ENCODE assay signal across 8 mouse cellular contexts in genomic region chr13:23505662-23506345, GRCm38 (mm10). TPM values are rescaled to one million over a fixed set of nuclear protein-coding genes. Genes with fewer than 3 reads are reported as not detected.
DNase-seq lines count a peak whose midpoint lies in the region; ATAC-seq and TF ChIP-seq lines count a peak whose summit lies in the region.

No protein-coding gene starts in this region.

- no peak for DNase-seq in lung, adult 2 months
- no peak for DNase-seq in liver, adult 2 months (ENCODE audit: extremely low read depth, low read depth, low spot score)
- no peak for DNase-seq in stomach, postnatal 0 days (ENCODE audit: low spot score)
- DNase-seq in cerebellum, adult 2 months = no peak
- DNase-seq in layer of hippocampus, postnatal 14 days (ENCODE audit: low spot score in 2 of 2) = no peak
- no peak for DNase-seq in gastrocnemius, postnatal 36 days

- no peaks in the 10 kb centered on the region for H3K27me3 ChIP-seq in lung, embryonic 16.5 days (ENCODE audit: control insufficient read depth, insufficient read depth, low read depth, low read length)
- H3K27me3 ChIP-seq in embryonic facial prominence, embryonic 15.5 days = no peaks in the 10 kb centered on the region
- no peaks in the 10 kb centered on the region for H3K27me3 ChIP-seq in liver, adult 2 months (ENCODE audit: control insufficient read depth, insufficient read depth, low read length)
- no peaks in the 10 kb centered on the region for H3K27me3 ChIP-seq in stomach, postnatal 0 days (ENCODE audit: control insufficient read depth, insufficient read depth, low read length)
- H3K27me3 ChIP-seq in cerebellum, adult 2 months (ENCODE audit: control insufficient read depth, insufficient read depth, low read length) = no peaks in the 10 kb centered on the region

- no peak for ATAC-seq in lung, embryonic 16.5 days (ENCODE audit: low read depth)
- ATAC-seq in embryonic facial prominence, embryonic 15.5 days (ENCODE audit: insufficient number of reproducible peaks, low FRiP score, low TSS enrichment, low read depth) = no peak
- ATAC-seq in stomach, postnatal 0 days (ENCODE audit: low FRiP score, low TSS enrichment) = no peak

- H3K9me3 ChIP-seq in lung, embryonic 16.5 days (ENCODE audit: control insufficient read depth, low read length) = no peaks in the 10 kb centered on the region
- no peaks in the 10 kb centered on the region for H3K9me3 ChIP-seq in embryonic facial prominence, embryonic 15.5 days (replicated peaks)
- H3K9me3 ChIP-seq in stomach, postnatal 0 days (ENCODE audit: control insufficient read depth, low read length) = no peaks in the 10 kb centered on the region

- H3K9ac ChIP-seq in lung, embryonic 16.5 days (ENCODE audit: low read length) = peak overlapping the region; percentile 49
- no peak overlapping the region for H3K9ac ChIP-seq in embryonic facial prominence, embryonic 15.5 days
- peak overlapping the region; percentile 34; the same call in 1 of the 2 replicates for H3K9ac ChIP-seq in liver, adult 2 months (ENCODE audit: low read depth, low read length)
- no peak overlapping the region for H3K9ac ChIP-seq in stomach, postnatal 0 days (ENCODE audit: low read length)

- intact Hi-C loops in gastrocnemius, postnatal 36 days (cut with DNase I) = no loop called here

- H3K4me3 ChIP-seq in lung, embryonic 16.5 days (ENCODE audit: low read length) = peak overlapping the region; percentile 30; the same call in 1 of the 2 replicates
- H3K4me3 ChIP-seq in lung, adult 2 months (replicated peaks; ENCODE audit: extremely low read depth, low read depth, low read length) = no peak overlapping the region
- peak overlapping the region; percentile 26 for H3K4me3 ChIP-seq in embryonic facial prominence, embryonic 15.5 days (replicated peaks)
- H3K4me3 ChIP-seq in liver, adult 2 months (ENCODE audit: insufficient read depth, low read depth, low read length) = peak overlapping the region; percentile 60
- no peak overlapping the region for H3K4me3 ChIP-seq in stomach, postnatal 0 days (ENCODE audit: low read depth, low read length)
- no peak overlapping the region for H3K4me3 ChIP-seq in cerebellum, adult 2 months (replicated peaks; ENCODE audit: insufficient read depth, low read depth, low read length)

- no peaks in the 10 kb centered on the region for H3K79me2 ChIP-seq in liver, adult 2 months (ENCODE audit: control insufficient read depth, insufficient read depth, low read length)

- H3K4me2 ChIP-seq in lung, embryonic 16.5 days (ENCODE audit: low read depth, low read length) = peak overlapping the region; percentile 54
- H3K4me2 ChIP-seq in embryonic facial prominence, embryonic 15.5 days (replicated peaks) = peak overlapping the region; percentile 48
- peak overlapping the region; percentile 30 for H3K4me2 ChIP-seq in stomach, postnatal 0 days (replicated peaks; ENCODE audit: low read depth)

- peaks cover 15% of the 10 kb centered on the region for H3K4me1 ChIP-seq in lung, embryonic 16.5 days (replicated peaks; ENCODE audit: control insufficient read depth, insufficient read depth, low read length)
- no peaks in the 10 kb centered on the region for H3K4me1 ChIP-seq in lung, adult 2 months (ENCODE audit: control insufficient read depth, insufficient read depth, low read length)
- peaks cover 17% of the 10 kb centered on the region; the same call in 1 of the 2 replicates for H3K4me1 ChIP-seq in embryonic facial prominence, embryonic 15.5 days
- H3K4me1 ChIP-seq in liver, adult 2 months (ENCODE audit: control insufficient read depth, insufficient read depth, low read length) = no peaks in the 10 kb centered on the region; the same call in 1 of the 2 replicates
- no peaks in the 10 kb centered on the region for H3K4me1 ChIP-seq in stomach, postnatal 0 days (replicated peaks; ENCODE audit: control insufficient read depth, insufficient read depth)
- no peaks in the 10 kb centered on the region for H3K4me1 ChIP-seq in cerebellum, adult 2 months (ENCODE audit: control insufficient read depth, insufficient read depth, low read length)

- H3K36me3 ChIP-seq in lung, embryonic 16.5 days (ENCODE audit: control insufficient read depth, insufficient read depth, low read length) = no peaks in the 10 kb centered on the region
- H3K36me3 ChIP-seq in embryonic facial prominence, embryonic 15.5 days = no peaks in the 10 kb centered on the region
- H3K36me3 ChIP-seq in liver, adult 2 months (ENCODE audit: control insufficient read depth, insufficient read depth, low read length) = no peaks in the 10 kb centered on the region
- H3K36me3 ChIP-seq in stomach, postnatal 0 days (ENCODE audit: control insufficient read depth, insufficient read depth, low read length) = no peaks in the 10 kb centered on the region

- H3K27ac ChIP-seq in lung, embryonic 16.5 days (ENCODE audit: low read length) = no peak overlapping the region
- no peak overlapping the region for H3K27ac ChIP-seq in embryonic facial prominence, embryonic 15.5 days (replicated peaks)
- H3K27ac ChIP-seq in liver, adult 2 months (replicated peaks; ENCODE audit: insufficient read depth, low read depth, low read length) = no peak overlapping the region
- no peak overlapping the region for H3K27ac ChIP-seq in stomach, postnatal 0 days (replicated peaks)
- no peak overlapping the region for H3K27ac ChIP-seq in cerebellum, adult 2 months (ENCODE audit: insufficient read depth, low read length)

- TF ChIP-seq POLR2A in lung, adult 2 months (IDR thresholded peaks at IDR 0.05; ENCODE audit: borderline replicate concordance, extremely low read depth, low read depth, low read length) = no peak
- no peak for TF ChIP-seq POLR2A in liver, adult 2 months (IDR thresholded peaks at IDR 0.05; ENCODE audit: extremely low read depth, insufficient read depth, low read length)
- TF ChIP-seq POLR2A in cerebellum, adult 2 months (IDR thresholded peaks at IDR 0.05; ENCODE audit: borderline replicate concordance, insufficient read depth, low read length) = no peak

- TF ChIP-seq EP300 in stomach, postnatal 0 days (optimal IDR thresholded peaks at IDR 0.05) = no peak

- TF ChIP-seq CTCF in lung, adult 2 months (IDR thresholded peaks at IDR 0.05; ENCODE audit: insufficient read depth, low read length) = no peak
- TF ChIP-seq CTCF in liver, adult 2 months (IDR thresholded peaks at IDR 0.05; ENCODE audit: low read depth, low read length) = no peak
- no peak for TF ChIP-seq CTCF in stomach, postnatal 0 days (IDR thresholded peaks at IDR 0.05; ENCODE audit: low read depth)
- no peak for TF ChIP-seq CTCF in cerebellum, adult 2 months (IDR thresholded peaks at IDR 0.05; ENCODE audit: borderline replicate concordance, insufficient read depth, low read depth, low read length)

- 14% methylated on average over 14 of the region's 14 CpGs for WGBS in lung, embryonic 16.5 days
- WGBS in lung, adult 2 months = 50% methylated on average over 14 of the region's 14 CpGs
- WGBS in embryonic facial prominence, embryonic 15.5 days = 11% methylated on average over 14 of the region's 14 CpGs
- WGBS in liver, adult 2 months = 30% methylated on average over 14 of the region's 14 CpGs
- 32% methylated on average over 14 of the region's 14 CpGs for WGBS in stomach, postnatal 0 days
- 33% methylated on average over 14 of the region's 14 CpGs for whole genome bisulfite sequencing in cerebellum, adult 2 months

RNA-seq across cellular contexts. Expression of gene Btn2a2, which starts 17.1 kb away (rescaled TPM):
- 0.20 and 0.28 TPM in 2 replicates for polyA plus RNA-seq in lung, embryonic 16.5 days (2015; fragmentation: Nextera tagmentation; extraction: Ambion mirVana)
- not detected in 2 replicates for polyA plus RNA-seq in lung, adult 2 months (2012; rRNA removed)
- polyA plus RNA-seq in embryonic facial prominence, embryonic 15.5 days (2015; fragmentation: Nextera tagmentation; extraction: Ambion mirVana) = 0.55 and 0.65 TPM in 2 replicates
- not detected in 2 replicates for total RNA-seq in liver, adult 2 months (2014; rRNA removed)
- not detected in 2 replicates for polyA plus RNA-seq in liver, adult 2 months (2012; rRNA removed)
- 0.04 and 0.07 TPM in 2 replicates for polyA plus RNA-seq in stomach, postnatal 0 days (2015; fragmentation: Nextera tagmentation; extraction: Ambion mirVana)
- 0.20 and 0.21 TPM in 2 replicates for polyA plus RNA-seq in cerebellum, adult 2 months (2012; rRNA removed)
- 1 to 10 TPM in 1 of 2 experiments, under 1 TPM in 1; 0.58 to 1.0 TPM for total RNA-seq in layer of hippocampus, postnatal 14 days (2021)
- total RNA-seq in gastrocnemius, postnatal 36 days (2021) = not detected

RNA-seq across cellular contexts. Expression of gene Hist1h4h, which starts 25.0 kb away (rescaled TPM):
- polyA plus RNA-seq in lung, embryonic 16.5 days (2015; fragmentation: Nextera tagmentation; extraction: Ambion mirVana) = 4.3 and 8.4 TPM in 2 replicates
- 27.1 and 28.0 TPM in 2 replicates for polyA plus RNA-seq in lung, adult 2 months (2012; rRNA removed)
- polyA plus RNA-seq in embryonic facial prominence, embryonic 15.5 days (2015; fragmentation: Nextera tagmentation; extraction: Ambion mirVana) = 6.1 and 7.1 TPM in 2 replicates
- 706 and 873 TPM in 2 replicates for total RNA-seq in liver, adult 2 months (2014; rRNA removed)
- 8.5 and 26.7 TPM in 2 replicates for polyA plus RNA-seq in liver, adult 2 months (2012; rRNA removed)
- polyA plus RNA-seq in stomach, postnatal 0 days (2015; fragmentation: Nextera tagmentation; extraction: Ambion mirVana) = 13.7 and 18.3 TPM in 2 replicates
- 33.0 and 35.8 TPM in 2 replicates for polyA plus RNA-seq in cerebellum, adult 2 months (2012; rRNA removed)
- 100 to 1,000 TPM; 253 to 315 TPM for total RNA-seq in layer of hippocampus, postnatal 14 days (2021)
- 100 to 1,000 TPM; 130 to 153 TPM for total RNA-seq in gastrocnemius, postnatal 36 days (2021)

RNA-seq across cellular contexts. Expression of gene Hist1h2af, which starts 27.9 kb away (rescaled TPM):
- polyA plus RNA-seq in lung, embryonic 16.5 days (2015; fragmentation: Nextera tagmentation; extraction: Ambion mirVana) = 7.1 and 8.0 TPM in 2 replicates
- 28.7 and 47.1 TPM in 2 replicates for polyA plus RNA-seq in lung, adult 2 months (2012; rRNA removed)
- 2.7 and 3.4 TPM in 2 replicates for polyA plus RNA-seq in embryonic facial prominence, embryonic 15.5 days (2015; fragmentation: Nextera tagmentation; extraction: Ambion mirVana)
- total RNA-seq in liver, adult 2 months (2014; rRNA removed) = 9.2 and 13.4 TPM in 2 replicates
- 2.1 and 2.9 TPM in 2 replicates for polyA plus RNA-seq in liver, adult 2 months (2012; rRNA removed)
- polyA plus RNA-seq in stomach, postnatal 0 days (2015; fragmentation: Nextera tagmentation; extraction: Ambion mirVana) = 4.5 and 8.9 TPM in 2 replicates
- 0.60 and 2.4 TPM in 2 replicates for polyA plus RNA-seq in cerebellum, adult 2 months (2012; rRNA removed)
- 10 to 100 TPM; 23.4 to 33.5 TPM for total RNA-seq in layer of hippocampus, postnatal 14 days (2021)
- 10 to 100 TPM in 1 of 2 experiments, 1 to 10 TPM in 1; 7.7 to 11.5 TPM for total RNA-seq in gastrocnemius, postnatal 36 days (2021)

RNA-seq across cellular contexts. Expression of gene Hist1h3g, which starts 29.4 kb away (rescaled TPM):
- 5.6 and 6.2 TPM in 2 replicates for polyA plus RNA-seq in lung, embryonic 16.5 days (2015; fragmentation: Nextera tagmentation; extraction: Ambion mirVana)
- polyA plus RNA-seq in lung, adult 2 months (2012; rRNA removed) = 2.1 and 2.3 TPM in 2 replicates
- 3.2 and 5.3 TPM in 2 replicates for polyA plus RNA-seq in embryonic facial prominence, embryonic 15.5 days (2015; fragmentation: Nextera tagmentation; extraction: Ambion mirVana)
- total RNA-seq in liver, adult 2 months (2014; rRNA removed) = 5.6 and 12.9 TPM in 2 replicates
- 0.26 TPM in 1 of 2 replicates, not detected in the other for polyA plus RNA-seq in liver, adult 2 months (2012; rRNA removed)
- polyA plus RNA-seq in stomach, postnatal 0 days (2015; fragmentation: Nextera tagmentation; extraction: Ambion mirVana) = 2.3 and 3.4 TPM in 2 replicates
- 0.29 TPM in 1 of 2 replicates, not detected in the other for polyA plus RNA-seq in cerebellum, adult 2 months (2012; rRNA removed)
- total RNA-seq in layer of hippocampus, postnatal 14 days (2021) = 10 to 100 TPM in 1 of 2 experiments, 1 to 10 TPM in 1; 3.7 to 12.5 TPM
- 1 to 10 TPM; 2.8 to 5.0 TPM for total RNA-seq in gastrocnemius, postnatal 36 days (2021)

RNA-seq across cellular contexts. Expression of gene Hist1h2bh, which starts 37.4 kb away (rescaled TPM):
- 1.3 and 2.0 TPM in 2 replicates for polyA plus RNA-seq in lung, embryonic 16.5 days (2015; fragmentation: Nextera tagmentation; extraction: Ambion mirVana)
- 0.66 and 0.87 TPM in 2 replicates for polyA plus RNA-seq in lung, adult 2 months (2012; rRNA removed)
- 1.0 and 1.1 TPM in 2 replicates for polyA plus RNA-seq in embryonic facial prominence, embryonic 15.5 days (2015; fragmentation: Nextera tagmentation; extraction: Ambion mirVana)
- 1.3 and 1.5 TPM in 2 replicates for total RNA-seq in liver, adult 2 months (2014; rRNA removed)
- 0.07 and 0.09 TPM in 2 replicates for polyA plus RNA-seq in liver, adult 2 months (2012; rRNA removed)
- polyA plus RNA-seq in stomach, postnatal 0 days (2015; fragmentation: Nextera tagmentation; extraction: Ambion mirVana) = 0.30 and 0.62 TPM in 2 replicates
- polyA plus RNA-seq in cerebellum, adult 2 months (2012; rRNA removed) = 0.33 and 0.34 TPM in 2 replicates
- total RNA-seq in layer of hippocampus, postnatal 14 days (2021) = 1 to 10 TPM; 1.2 to 1.9 TPM
- total RNA-seq in gastrocnemius, postnatal 36 days (2021) = 1 to 10 TPM; 1.7 to 2.1 TPM

Comparison
In these comparisons a context has a peak if more than half of its experiments do, and no peak if none do; other contexts are left out.
1. H3K4me3 ChIP-seq: peak in lung, embryonic 16.5 days (single experiment), embryonic facial prominence, embryonic 15.5 days (single experiment) and liver, adult 2 months (single experiment); none in lung, adult 2 months (single experiment), stomach, postnatal 0 days (single experiment) and cerebellum, adult 2 months (single experiment).
2. H3K9ac ChIP-seq: peak in lung, embryonic 16.5 days (single experiment) and liver, adult 2 months (single experiment); none in embryonic facial prominence, embryonic 15.5 days (single experiment) and stomach, postnatal 0 days (single experiment).
3. Peak in every context shown above with its lines, with median percentiles within 50 percentile points of each other: H3K4me2 ChIP-seq.